Comparison of ENCODE assay signal across 15 mouse cellular contexts in genomic region chr4:97805255-97805654, GRCm38 (mm10). TPM values are rescaled to one million over a fixed set of nuclear protein-coding genes. Genes with fewer than 3 reads are reported as not detected.
DNase-seq lines count a peak whose midpoint lies in the region; ATAC-seq and TF ChIP-seq lines count a peak whose summit lies in the region.
"Had no signal": no experiment of that assay in that cellular context is flagged by ENCODE, and none has a peak within 500 bp of the region (broad histone marks: within the 10 kb centered on the region; RNA-seq: fewer than 3 reads in every experiment).

No protein-coding gene starts in this region.

- peak; percentile 36 to 53 for DNase-seq in cerebellum, postnatal 25 days
- no peak for DNase-seq in cerebellum, postnatal 4 days (ENCODE audit: low spot score in 2 of 2)
- peak; percentile 56 to 63 for DNase-seq in heart, postnatal 10 days
- no peak for DNase-seq in lung, postnatal 0 days (ENCODE audit: low spot score)
- DNase-seq in lung, postnatal 36 days, result no peak
- no peak for DNase-seq in kidney, postnatal 10 days
- DNase-seq: adrenal gland, postnatal 14 days; kidney, postnatal 36 days; thymus, postnatal 4 days had no signal

- no peak overlapping the region for H3K4me3 ChIP-seq in heart, embryonic 12.5 days
- H3K4me3 ChIP-seq in lung, postnatal 0 days (ENCODE audit: low read depth, low read length), result no peak overlapping the region
- no peak overlapping the region for H3K4me3 ChIP-seq in stomach, embryonic 16.5 days (replicated peaks; ENCODE audit: low read length)
- H3K4me3 ChIP-seq: liver, embryonic 15.5 days had no signal

- intact Hi-C loops in heart, postnatal 10 days (cut with DNase I), result no loop called here

- H3K36me3 ChIP-seq in heart, embryonic 12.5 days, result peaks cover 23% of the 10 kb centered on the region
- no peaks in the 10 kb centered on the region for H3K36me3 ChIP-seq in lung, postnatal 0 days (ENCODE audit: insufficient read depth, low read length)
- H3K36me3 ChIP-seq in stomach, embryonic 16.5 days (ENCODE audit: control insufficient read depth, insufficient read depth, low read length), result peaks cover 10% of the 10 kb centered on the region

- H3K27ac ChIP-seq in heart, embryonic 12.5 days (ENCODE audit: poor library complexity, severe bottlenecking), result no peak overlapping the region
- H3K27ac ChIP-seq in lung, postnatal 0 days (ENCODE audit: low read length), result peak overlapping the region; percentile 43; the same call in 1 of the 2 replicates
- peak overlapping the region; percentile 49 for H3K27ac ChIP-seq in stomach, embryonic 16.5 days (ENCODE audit: low read length)
- H3K27ac ChIP-seq: liver, embryonic 15.5 days had no signal

- 47% methylated on average over 2 of the region's 2 CpGs for WGBS in heart, embryonic 12.5 days
- 10% methylated on average over 2 of the region's 2 CpGs for WGBS in lung, postnatal 0 days
- 33% methylated on average over 2 of the region's 2 CpGs for WGBS in stomach, embryonic 16.5 days

- no peaks in the 10 kb centered on the region for H3K27me3 ChIP-seq in heart, embryonic 12.5 days (replicated peaks)
- no peaks in the 10 kb centered on the region for H3K27me3 ChIP-seq in lung, postnatal 0 days (replicated peaks; ENCODE audit: insufficient read depth, low read length)
- no peaks in the 10 kb centered on the region for H3K27me3 ChIP-seq in stomach, embryonic 16.5 days (ENCODE audit: control insufficient read depth, insufficient read depth, low read length)
- H3K27me3 ChIP-seq: liver, embryonic 15.5 days had no signal

- H3K9me3 ChIP-seq in heart, embryonic 12.5 days (replicated peaks), result no peaks in the 10 kb centered on the region
- H3K9me3 ChIP-seq in lung, postnatal 0 days (ENCODE audit: low read length), result no peaks in the 10 kb centered on the region
- H3K9me3 ChIP-seq in stomach, embryonic 16.5 days (replicated peaks; ENCODE audit: control insufficient read depth, low read length), result 0 out of 2 replicates have a peak, but pooled peaks cover 4% of the 10 kb centered on the region
- H3K9me3 ChIP-seq: liver, embryonic 15.5 days had no signal

- H3K4me2 ChIP-seq in heart, embryonic 12.5 days, result no peak overlapping the region
- H3K4me2 ChIP-seq in lung, postnatal 0 days (replicated peaks; ENCODE audit: low read depth, low read length), result 0 out of 2 replicates have a peak overlapping the region, but pooled peaks have one; percentile 4
- H3K4me2 ChIP-seq in stomach, embryonic 16.5 days (ENCODE audit: low read depth, low read length), result no peak overlapping the region
- H3K4me2 ChIP-seq: liver, embryonic 15.5 days had no signal

- TF ChIP-seq CTCF in lung, postnatal 0 days (IDR thresholded peaks at IDR 0.05), result no peak

- H3K4me1 ChIP-seq in heart, embryonic 12.5 days (replicated peaks), result peaks cover 20% of the 10 kb centered on the region
- H3K4me1 ChIP-seq in lung, postnatal 0 days (ENCODE audit: insufficient read depth, low read depth, low read length), result peaks cover 4% of the 10 kb centered on the region; the same call in 1 of the 2 replicates
- H3K4me1 ChIP-seq in stomach, embryonic 16.5 days (ENCODE audit: control insufficient read depth, insufficient read depth, low read length), result peaks cover 10% of the 10 kb centered on the region

- no peak for ATAC-seq in heart, embryonic 12.5 days (ENCODE audit: insufficient number of reproducible peaks, low FRiP score)
- ATAC-seq in lung, postnatal 0 days, result no peak
- no peak for ATAC-seq in stomach, embryonic 16.5 days (ENCODE audit: insufficient read depth, low FRiP score)
- ATAC-seq: intestine, embryonic 16.5 days had no signal

- H3K9ac ChIP-seq in heart, embryonic 12.5 days, result no peak overlapping the region
- no peak overlapping the region for H3K9ac ChIP-seq in lung, postnatal 0 days (replicated peaks; ENCODE audit: low read depth)
- H3K9ac ChIP-seq in stomach, embryonic 16.5 days (ENCODE audit: low read length), result no peak overlapping the region
- H3K9ac ChIP-seq: liver, embryonic 15.5 days had no signal

- TF ChIP-seq EP300 in lung, postnatal 0 days (IDR thresholded peaks at IDR 0.05), result no peak

RNA-seq across cellular contexts. Expression of gene E130114P18Rik, which starts 27.4 kb away (rescaled TPM):
- total RNA-seq in heart, postnatal 10 days (2021), result under 1 TPM; 0.34 to 0.47 TPM
- 0.50 and 0.74 TPM in 2 replicates for polyA plus RNA-seq in heart, embryonic 12.5 days (2016; fragmentation: Nextera tagmentation; extraction: Ambion mirVana)
- 0.36 and 0.76 TPM in 2 replicates for polyA plus RNA-seq in lung, postnatal 0 days (2015; fragmentation: Nextera tagmentation; extraction: Ambion mirVana)
- polyA plus RNA-seq in stomach, embryonic 16.5 days (2015; fragmentation: Nextera tagmentation; extraction: Ambion mirVana), result 2.5 and 2.6 TPM in 2 replicates
- total RNA-seq: adrenal gland, postnatal 14 days; megakaryocyte, adult 5-6 weeks; neutrophil, adult 5-6 weeks had no signal

RNA-seq across cellular contexts. Expression of gene Nfia, which starts 32.7 kb away (rescaled TPM):
- total RNA-seq in heart, postnatal 10 days (2021), result 100 to 1,000 TPM; 196 to 199 TPM
- 37.5 and 42.0 TPM in 2 replicates for polyA plus RNA-seq in heart, embryonic 12.5 days (2016; fragmentation: Nextera tagmentation; extraction: Ambion mirVana)
- polyA plus RNA-seq in lung, postnatal 0 days (2015; fragmentation: Nextera tagmentation; extraction: Ambion mirVana), result 40.5 and 45.4 TPM in 2 replicates
- polyA plus RNA-seq in stomach, embryonic 16.5 days (2015; fragmentation: Nextera tagmentation; extraction: Ambion mirVana), result 42.9 and 45.1 TPM in 2 replicates

Comparison
In these comparisons a context has a peak if more than half of its experiments do, and no peak if none do; other contexts are left out.
1. DNase-seq: peak in cerebellum, postnatal 25 days (2 of 2) and heart, postnatal 10 days (2 of 2); none in cerebellum, postnatal 4 days (0 of 2), lung, postnatal 0 days (single experiment), lung, postnatal 36 days (single experiment) and kidney, postnatal 10 days (single experiment).